Mouse (Mus musculus) lung, embryonic 14.5 days (tissue): ENCODE results near the gene Trmt2b. TPM values are rescaled to one million over a fixed set of nuclear protein-coding genes. Genes with fewer than 3 reads are reported as not detected.
"Not testable (repeated sequence)": the region's sequence is repeated elsewhere in the genome, so short reads cannot be mapped to it uniquely, and the experiment has no call there.

Experiments used
- ATAC-seq: fragments of 200-750 bp; cut with Nextera tagmentation; 2 replicates; pipeline ENCODE4 v1.8.0; 2017; ENCODE audit warnings: mild to moderate bottlenecking, moderate TSS enrichment, moderate library complexity; ENCODE audit not compliant: insufficient read depth
- DNase-seq: peaks from one replicate; pipeline ENCODE4 v3.0.0-alpha.2; 2015
- H3K27ac ChIP-seq: fragments of 300-500 bp; sonication (generic); 2 replicates; pipeline ENCODE4 v1.5.1; 2014; ENCODE audit warnings: low read depth, mild to moderate bottlenecking, moderate library complexity
- H3K27me3 ChIP-seq: fragments of 300-500 bp; sonication (generic); 2 replicates; pipeline ENCODE4 v1.6.1; 2014; ENCODE audit warnings: low read length, control low read depth; ENCODE audit not compliant: insufficient read depth
- H3K36me3 ChIP-seq: fragments of 300-500 bp; sonication (generic); 2 replicates; pipeline ENCODE4 v1.6.1; 2014; ENCODE audit warnings: control low read depth; ENCODE audit not compliant: insufficient read depth
- H3K4me1 ChIP-seq: fragments of 300-500 bp; sonication (generic); 2 replicates; pipeline ENCODE4 v1.6.1; 2014; ENCODE audit warnings: antibody characterized with exemption, control low read depth; ENCODE audit not compliant: insufficient read depth
- H3K4me2 ChIP-seq: fragments of 300-500 bp; sonication (generic); 2 replicates; pipeline ENCODE4 v1.6.1; 2014; ENCODE audit warnings: mild to moderate bottlenecking
- H3K4me3 ChIP-seq: fragments of 300-500 bp; sonication (generic); 2 replicates; pipeline ENCODE4 v1.5.1; 2014; ENCODE audit warnings: low read depth, low read length
- H3K9ac ChIP-seq: fragments of 300-500 bp; sonication (generic); 2 replicates; pipeline ENCODE4 v1.6.1; 2014
- H3K9me3 ChIP-seq: fragments of 300-500 bp; sonication (generic); 2 replicates; pipeline ENCODE4 v1.6.1; 2016; ENCODE audit warnings: low read depth, low read length, control low read depth
- CTCF ChIP-seq: IDR thresholded peaks from 2 replicates; pipeline ENCODE4 v1.5.1; 2016; ENCODE audit warnings: antibody characterized with exemption, low read depth
- WGBS: fragments of 180-500 bp; shearing (Covaris S2); extraction: QIAGEN DNeasy Blood & Tissue Kit; methylation state at CpG from one replicate; pipeline ENCODE4 v1.1.7; 2014; 5-methylcytosine and 5-hydroxymethylcytosine counted together
- polyA plus RNA-seq: library from polyadenylated mRNA; unstranded; fragments of >200 nt; fragmentation: Nextera tagmentation; extraction: Ambion mirVana; gene quantifications from 2 replicates; pipeline ENCODE4 v1.2.1, GENCODE M21; 2014

Gene Trmt2b
- 16.7 and 18.0 TPM in 2 replicates for polyA plus RNA-seq

DNA sequence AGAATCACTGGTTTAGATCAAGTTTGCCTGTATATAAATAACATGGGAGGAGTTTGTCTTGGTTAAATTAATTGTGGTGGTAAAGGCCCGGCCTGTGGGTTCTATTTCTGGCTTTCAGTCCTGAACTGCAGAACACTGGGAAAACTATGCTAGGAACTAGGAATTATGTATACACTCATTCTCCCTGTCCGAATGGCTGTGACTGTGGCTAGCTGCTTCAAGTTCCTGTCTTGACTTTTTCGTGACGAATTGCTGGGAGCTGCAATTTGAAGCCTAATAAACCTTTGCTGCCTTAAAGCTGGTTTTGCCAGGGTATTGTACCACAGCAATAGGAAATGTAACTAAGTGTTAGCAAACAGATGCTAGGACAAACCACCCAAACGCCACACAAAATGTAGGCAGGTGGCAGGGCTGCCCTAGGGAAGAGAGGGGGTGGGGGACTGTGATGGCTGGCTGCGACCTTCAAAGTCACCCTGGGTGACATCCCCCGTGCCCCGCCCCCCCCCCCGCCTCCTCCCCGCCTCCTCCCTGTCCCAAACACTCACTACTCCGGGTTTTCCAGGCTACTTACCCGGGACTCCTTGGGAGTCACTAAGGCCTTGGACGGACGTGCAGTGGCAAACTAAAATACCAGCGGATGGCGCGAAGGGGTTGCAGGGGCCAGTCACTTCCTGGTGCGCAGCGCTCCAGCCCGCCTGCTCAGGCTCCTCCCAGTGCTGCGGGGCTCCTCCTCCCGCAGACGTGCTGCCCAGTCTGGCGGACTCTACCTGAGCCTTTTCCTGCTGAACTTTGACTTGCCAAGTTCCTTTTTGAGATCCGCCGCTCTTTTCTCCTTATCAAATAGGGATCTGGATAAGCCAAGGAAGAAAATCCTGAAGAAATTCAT is at the start of gene Trmt2b:
Gene Trmt2b, minus strand, starts transcription at position 710 of the 886 bp plus-strand sequence.
- DNase-seq: peak; percentile 77
- peak within 1 kb of the TSS; percentile 40 for H3K9ac ChIP-seq
- H3K4me1 ChIP-seq: no peaks in the 10 kb centered on the region
- H3K9me3 ChIP-seq: no peaks in the 10 kb centered on the region
- H3K4me2 ChIP-seq: peak within 1 kb of the TSS; percentile 57
- H3K27me3 ChIP-seq: no peaks in the 10 kb centered on the region
- no peaks in the 10 kb centered on the region for H3K36me3 ChIP-seq
- 14% methylated on average over 21 of the region's 26 CpGs for WGBS
- peak within 1 kb of the TSS; percentile 80 for H3K27ac ChIP-seq
- peak; percentile 95 for ATAC-seq
- peak within 1 kb of the TSS; percentile 36 for H3K4me3 ChIP-seq
- TF ChIP-seq CTCF: no peak

- Histone ChIP-seq H3K36me3 (peaks cover 32% of the 10 kb centered on the region), H3K9me3 (no peaks in the 10 kb centered on the region), H3K4me1 (no peaks in the 10 kb centered on the region), H3K9ac (no peak overlapping the region), H3K27ac (no peak overlapping the region), H3K27me3 (no peaks in the 10 kb centered on the region), H3K4me2 (no peak overlapping the region), H3K4me3 (no peak overlapping the region)
- peak; percentile 50; the same call in 1 of the 2 replicates for TF ChIP-seq CTCF
- WGBS: 79% methylated on average over 2 of the region's 2 CpGs
- DNase-seq (peak; percentile 69), ATAC-seq (no peak)
These were observed 42.6 kb upstream of the Trmt2b start for GRCm38 (mm10) chrX:134319153-134319932.

DNA sequence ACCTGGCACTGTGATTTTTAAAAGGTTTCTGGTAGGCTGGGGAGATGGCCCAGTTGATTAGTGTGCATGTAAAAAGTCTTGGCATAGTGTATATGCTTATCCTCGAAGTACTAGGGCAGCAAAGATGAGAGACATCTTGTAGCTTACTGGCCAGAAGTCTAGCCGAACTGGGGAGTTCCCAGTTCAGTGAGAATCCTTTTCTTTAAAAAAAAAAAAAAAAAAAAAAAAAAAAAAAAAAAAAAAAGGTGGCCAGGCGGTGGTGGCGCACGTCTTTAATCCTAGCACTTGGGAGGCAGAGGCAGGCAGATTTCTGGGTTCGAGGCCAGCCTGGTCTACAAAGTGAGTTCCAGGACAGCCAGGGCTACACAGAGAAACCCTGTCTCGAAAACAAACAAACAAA is 34.4 kb upstream of the Trmt2b start:
- not testable (repeated sequence) for H3K4me2 ChIP-seq, H3K9ac ChIP-seq, DNase-seq, H3K4me3 ChIP-seq, H3K4me1 ChIP-seq, H3K9me3 ChIP-seq, ATAC-seq, H3K27ac ChIP-seq, H3K27me3 ChIP-seq
- 0 out of 2 replicates have a peak, but pooled peaks cover 13% of the 10 kb centered on the region for H3K36me3 ChIP-seq
- 91% methylated on average over 7 of the region's 7 CpGs for WGBS

GRCm38 (mm10) chrX:134308275-134308634 is 31.5 kb upstream of the Trmt2b start:
- WGBS: 22% methylated on average over 9 of the region's 9 CpGs
- H3K9ac ChIP-seq: peak overlapping the region; percentile 49
- H3K4me2 ChIP-seq: peak overlapping the region; percentile 55
- peak; percentile 86 for ATAC-seq
- H3K9me3 ChIP-seq: no peaks in the 10 kb centered on the region
- 0 out of 2 replicates have a peak, but pooled peaks cover 2% of the 10 kb centered on the region for H3K4me1 ChIP-seq
- peak overlapping the region; percentile 45 for H3K4me3 ChIP-seq
- H3K27ac ChIP-seq: no peak overlapping the region
- no peak for DNase-seq
- 0 out of 2 replicates have a peak, but pooled peaks cover 3% of the 10 kb centered on the region for H3K36me3 ChIP-seq
- no peaks in the 10 kb centered on the region for H3K27me3 ChIP-seq
- TF ChIP-seq CTCF: no peak

GRCm38 (mm10) chrX:134307534-134308274 is 30.9 kb upstream of the Trmt2b start, which contains the start of gene Cenpi:
TSS of gene Cenpi (plus strand) at chrX:134308084.
- peak within 1 kb of the TSS; percentile 49 for H3K9ac ChIP-seq
- 0 out of 2 replicates have a peak, but pooled peaks cover 2% of the 10 kb centered on the region for H3K4me1 ChIP-seq
- peak; percentile 95 for DNase-seq
- 8% methylated on average over 36 of the region's 36 CpGs for WGBS
- H3K4me2 ChIP-seq: peak within 1 kb of the TSS; percentile 55
- H3K9me3 ChIP-seq: no peaks in the 10 kb centered on the region
- H3K27me3 ChIP-seq: no peaks in the 10 kb centered on the region
- 0 out of 2 replicates have a peak, but pooled peaks cover under 1% of the 10 kb centered on the region for H3K36me3 ChIP-seq
- H3K27ac ChIP-seq: peak within 1 kb of the TSS; percentile 48; the same call in 1 of the 2 replicates
- H3K4me3 ChIP-seq: peak within 1 kb of the TSS; percentile 45
- peak; percentile 97 for ATAC-seq
- no peak for TF ChIP-seq CTCF

- no peak overlapping the region for H3K4me3 ChIP-seq
- whole genome bisulfite sequencing: 64% methylated on average over 1 of the region's 1 CpGs
- no peak for TF ChIP-seq CTCF
- ATAC-seq (no peak), DNase-seq (no peak)
- H3K4me2 ChIP-seq: no peak overlapping the region
- H3K9me3 ChIP-seq: no peaks in the 10 kb centered on the region
- no peaks in the 10 kb centered on the region for H3K27me3 ChIP-seq
- no peak overlapping the region for H3K9ac ChIP-seq
- H3K4me1 ChIP-seq: no peaks in the 10 kb centered on the region
- H3K36me3 ChIP-seq: no peaks in the 10 kb centered on the region
- no peak overlapping the region for H3K27ac ChIP-seq
These were observed 26.5 kb upstream of the Trmt2b start for GRCm38 (mm10) chrX:134303287-134303686.
